Mouse (Mus musculus) adrenal gland, adult (tissue): ENCODE measurements at regions not wholly inside any gene's neighbourhood (a gene's known extent, or its start where the extent isn't known, plus 50 kb on each side); places are given as distances from the start of the nearest gene placed in this dataset.
A peak's percentile ranks its signal among the peaks of the same experiment; 100 is the strongest.

Experiments used
- DNase-seq, 2 experiments: peaks; one replicate each; pipeline ENCODE4 v3.0.0; 2022 to 2023; ENCODE audit warnings: low spot score in 1 of 2; ENCODE audit not compliant: inconsistent age in 2 of 2

DNA sequence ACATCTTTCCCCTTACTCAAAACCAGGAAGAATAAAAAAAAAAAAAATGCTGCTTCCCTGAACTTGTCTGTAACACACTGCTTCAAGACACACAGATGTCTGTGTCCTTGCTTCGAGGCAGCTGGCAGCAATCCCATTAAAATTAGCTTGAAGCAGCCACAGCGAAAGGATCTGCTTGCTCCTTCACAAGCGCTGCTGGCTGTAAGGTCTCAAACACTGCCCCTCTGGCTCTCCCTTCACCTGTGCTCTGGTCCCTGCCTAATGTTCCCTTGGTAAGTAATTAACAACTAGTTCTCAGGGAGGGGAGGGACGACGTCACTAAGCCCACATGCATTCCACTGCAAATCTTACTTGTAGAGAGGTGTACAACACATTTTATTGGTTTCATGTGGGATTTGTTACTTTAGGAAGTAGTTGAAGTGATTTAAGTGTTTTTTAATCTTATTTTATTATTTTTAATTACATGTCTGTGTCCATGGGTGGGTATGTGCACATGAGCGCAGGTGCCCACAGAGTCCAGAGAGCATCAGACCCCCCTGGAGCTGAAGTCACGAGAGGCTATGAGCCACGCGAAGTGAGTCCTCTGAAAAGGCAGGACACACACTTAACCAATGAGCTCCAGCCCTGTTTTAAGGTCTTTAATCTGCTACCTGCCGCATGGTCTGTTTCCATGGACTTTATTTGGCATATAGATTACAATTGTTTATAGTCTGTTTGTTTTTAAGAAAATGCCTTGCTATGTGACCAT lies 61.1 kb upstream of the Cers6 start:
- peak in 1 of 2 experiments; percentile 60 for DNase-seq

DNA sequence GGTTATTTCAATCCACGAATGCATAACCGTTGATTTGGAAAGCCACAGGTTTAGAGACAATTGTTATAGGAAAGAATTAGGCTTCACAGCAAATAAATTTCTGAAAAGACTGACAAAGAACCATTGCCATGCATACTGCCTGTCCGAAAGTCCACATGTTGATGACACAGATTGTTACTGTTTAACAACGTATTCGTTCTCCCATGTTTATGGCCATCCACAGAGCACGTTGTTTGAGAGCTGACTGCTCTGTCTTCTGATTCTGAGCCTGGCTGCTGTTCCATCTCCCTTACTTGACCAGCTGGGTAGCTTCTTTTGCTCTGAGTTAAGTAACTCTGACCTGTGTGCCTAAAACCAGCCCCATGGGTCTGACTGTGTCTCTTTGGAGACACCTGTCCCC lies 57.1 kb upstream of the Cers6 start:
- no peak for DNase-seq

DNA sequence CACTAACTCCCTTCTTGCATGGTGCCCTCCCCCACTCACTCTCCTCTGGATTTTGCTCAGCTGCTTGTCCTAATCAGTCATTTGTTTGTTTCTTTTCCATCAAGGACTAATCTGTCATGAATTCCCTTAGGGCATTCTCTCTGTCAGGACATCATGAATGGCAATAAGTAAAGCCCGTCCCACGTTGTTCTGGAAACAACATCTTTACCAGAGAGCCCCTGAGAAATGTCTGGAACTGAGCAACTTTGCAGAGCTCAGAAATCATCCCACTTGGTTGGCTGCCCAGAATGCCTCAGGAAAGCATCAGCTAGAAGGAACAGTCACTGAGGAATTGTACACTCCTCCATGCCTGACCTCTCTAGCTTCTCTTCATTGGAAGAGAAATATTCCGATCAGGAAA lies 55.4 kb upstream of the Cers6 start:
- DNase-seq, result no peak

DNA sequence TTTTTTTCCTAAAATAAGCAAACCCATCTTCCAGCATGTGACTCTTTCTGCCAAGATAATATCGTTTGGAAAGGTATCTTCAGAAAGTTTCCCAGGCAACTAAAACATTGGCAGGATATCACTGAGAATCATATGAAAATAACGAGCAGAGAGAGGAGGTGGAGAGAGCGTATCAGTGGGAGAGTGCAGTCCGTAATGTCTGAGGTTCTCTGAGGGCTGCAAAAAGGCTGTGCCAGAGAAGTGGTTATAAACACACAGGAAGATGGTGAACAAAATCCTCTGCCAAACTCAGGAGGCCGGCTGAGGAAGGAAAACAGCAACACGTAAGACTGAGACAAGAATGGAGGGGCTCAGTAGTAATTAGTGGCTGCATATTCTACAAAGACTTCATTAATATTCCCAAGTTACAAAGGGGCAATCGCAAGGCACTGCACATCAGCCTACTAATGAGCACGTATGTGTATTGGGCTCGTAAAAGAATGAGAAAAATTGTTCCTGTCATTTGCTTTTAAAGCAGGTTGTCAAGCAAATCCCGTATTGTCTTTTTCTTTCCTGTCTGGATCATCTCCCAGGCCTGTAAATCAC lies 54.8 kb upstream of the Cers6 start:
- no peak for DNase-seq
